In the genomic region with DNA sequence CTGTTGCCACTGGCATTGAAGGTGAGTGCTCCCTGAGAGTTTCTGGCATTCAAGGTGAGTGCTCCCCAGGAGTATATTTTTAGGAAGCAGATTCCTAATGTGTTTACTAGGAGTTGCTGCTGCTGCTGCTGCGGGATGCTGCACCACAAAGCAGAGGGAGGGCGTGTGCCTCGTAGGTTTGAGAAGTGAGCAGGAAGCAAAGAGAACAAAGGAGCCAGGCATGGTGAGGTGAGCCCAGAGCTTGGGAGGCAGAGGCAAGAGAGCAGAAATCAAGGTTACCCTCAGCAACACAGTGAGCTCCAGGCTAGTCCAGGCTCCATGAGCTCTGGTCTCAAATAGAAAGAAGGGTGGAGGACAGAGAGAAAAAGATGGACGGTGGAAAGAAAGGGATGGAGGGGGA, we compare ENCODE assay signal across 32 mouse cellular contexts. TPM values are rescaled to one million over a fixed set of nuclear protein-coding genes. Genes with fewer than 3 reads are reported as not detected.
DNase-seq lines count a peak whose midpoint lies in the region; ATAC-seq lines count a peak whose summit lies in the region.
"Had no signal": no experiment of that assay in that cellular context is flagged by ENCODE, and none has a peak within 500 bp of the region (broad histone marks: within the 10 kb centered on the region; RNA-seq: fewer than 3 reads in every experiment).

No protein-coding gene starts in this region.

- H3K9me3 ChIP-seq in lung, embryonic 16.5 days (ENCODE audit: control insufficient read depth, low read length): no peaks in the 10 kb centered on the region
- H3K9me3 ChIP-seq: embryonic facial prominence, embryonic 10.5 days; embryonic facial prominence, embryonic 15.5 days; forebrain, embryonic 12.5 days; hindbrain, embryonic 12.5 days; liver, embryonic 15.5 days; midbrain, embryonic 13.5 days; neural tube, embryonic 15.5 days had no signal

- no peak for DNase-seq in lung, postnatal 36 days
- peak; percentile 59 for DNase-seq in ES-CJ7 (ENCODE audit: low read depth, low spot score)
- DNase-seq in naive thymus-derived CD4-positive, alpha-beta T cell, adult 2 months (ENCODE audit: low read depth): peak; percentile 38
- DNase-seq in adrenal gland, postnatal 4 days (ENCODE audit: low spot score in 2 of 2): no peak
- DNase-seq in heart, adult 18-20 months: no peak
- DNase-seq: adrenal gland, adult 8-10 months; B cell, adult 2 months; cerebellum, adult 8-10 months; cerebellum, postnatal 25 days; forebrain, postnatal 0 days; gastrocnemius, postnatal 10 days; heart, postnatal 36 days; kidney, adult 9 months; kidney, postnatal 14 days; layer of hippocampus, adult 9-11 months; lung, postnatal 4 days; retina, postnatal 1 day; right cerebral cortex, postnatal 14 days; thymus, postnatal 4 days had no signal

- no peak for ATAC-seq in lung, embryonic 16.5 days (ENCODE audit: low read depth)
- ATAC-seq: activated CD4-positive, CD25-positive, alpha-beta regulatory T cell, adult 4 months; forebrain, postnatal 0 days; intestine, embryonic 16.5 days; midbrain, embryonic 13.5 days; Patski had no signal

- peaks cover 14% of the 10 kb centered on the region; the same call in 1 of the 2 replicates for H3K4me1 ChIP-seq in lung, embryonic 16.5 days (replicated peaks; ENCODE audit: control insufficient read depth, insufficient read depth, low read length)
- H3K4me1 ChIP-seq: embryonic facial prominence, embryonic 10.5 days; embryonic facial prominence, embryonic 15.5 days; forebrain, embryonic 12.5 days; hindbrain, embryonic 12.5 days; midbrain, embryonic 13.5 days; neural tube, embryonic 15.5 days had no signal

- H3K27ac ChIP-seq in lung, embryonic 16.5 days (ENCODE audit: low read length): peak overlapping the region; percentile 86
- H3K27ac ChIP-seq: embryonic facial prominence, embryonic 10.5 days; forebrain, embryonic 12.5 days; hindbrain, embryonic 12.5 days; liver, embryonic 15.5 days; midbrain, embryonic 13.5 days; neural tube, embryonic 15.5 days had no signal

- H3K4me3 ChIP-seq in lung, embryonic 16.5 days (ENCODE audit: low read length): no peak overlapping the region
- H3K4me3 ChIP-seq: embryonic facial prominence, embryonic 10.5 days; embryonic facial prominence, embryonic 15.5 days; forebrain, embryonic 12.5 days; hindbrain, embryonic 12.5 days; liver, embryonic 15.5 days; megakaryocyte, embryonic 14.5 days; midbrain, embryonic 13.5 days; neural tube, embryonic 15.5 days had no signal

- 64% methylated on average over 4 of the region's 4 CpGs for WGBS in lung, embryonic 16.5 days

- peaks cover 9% of the 10 kb centered on the region for H3K36me3 ChIP-seq in lung, embryonic 16.5 days (ENCODE audit: control insufficient read depth, insufficient read depth, low read length)

- no peak overlapping the region for H3K4me2 ChIP-seq in lung, embryonic 16.5 days (ENCODE audit: low read depth, low read length)
- H3K4me2 ChIP-seq: embryonic facial prominence, embryonic 15.5 days; forebrain, embryonic 12.5 days; heart, embryonic 11.5 days; hindbrain, embryonic 12.5 days; liver, embryonic 15.5 days; midbrain, embryonic 13.5 days; neural tube, embryonic 15.5 days had no signal

- H3K27me3 ChIP-seq in lung, embryonic 16.5 days (ENCODE audit: control insufficient read depth, insufficient read depth, low read depth, low read length): no peaks in the 10 kb centered on the region
- H3K27me3 ChIP-seq: embryonic facial prominence, embryonic 15.5 days; forebrain, embryonic 12.5 days; hindbrain, embryonic 12.5 days; liver, embryonic 15.5 days; megakaryocyte, embryonic 14.5 days; midbrain, embryonic 13.5 days; neural tube, embryonic 15.5 days; Patski had no signal

- peak overlapping the region; percentile 14; the same call in 1 of the 2 replicates for H3K9ac ChIP-seq in lung, embryonic 16.5 days (ENCODE audit: low read length)
- H3K9ac ChIP-seq: embryonic facial prominence, embryonic 15.5 days; forebrain, embryonic 12.5 days; forebrain, postnatal 0 days; hindbrain, embryonic 12.5 days; liver, embryonic 15.5 days; midbrain, embryonic 13.5 days; neural tube, embryonic 15.5 days had no signal

RNA-seq across cellular contexts. Expression of gene Pitpnm2, which starts 13.7 kb away (rescaled TPM):
- polyA plus RNA-seq in lung, embryonic 16.5 days (2015; fragmentation: Nextera tagmentation; extraction: Ambion mirVana): 6.6 and 9.2 TPM in 2 replicates
- total RNA-seq in adrenal gland, postnatal 4 days (2021): 10 to 100 TPM; 51.2 to 56.3 TPM
- total RNA-seq in heart, adult 18-20 months (2021): 10 to 100 TPM; 36.8 to 38.9 TPM

Comparison
In these comparisons a context has a peak if more than half of its experiments do, and no peak if none do; other contexts are left out.
1. DNase-seq: peak in ES-CJ7 (single experiment) and naive thymus-derived CD4-positive, alpha-beta T cell, adult 2 months (single experiment); none in lung, postnatal 36 days (single experiment), adrenal gland, postnatal 4 days (0 of 2) and heart, adult 18-20 months (0 of 2).